Mouse (Mus musculus): ENCODE measurements around the gene Vmn2r105.

Vmn2r105 gene

DNA sequence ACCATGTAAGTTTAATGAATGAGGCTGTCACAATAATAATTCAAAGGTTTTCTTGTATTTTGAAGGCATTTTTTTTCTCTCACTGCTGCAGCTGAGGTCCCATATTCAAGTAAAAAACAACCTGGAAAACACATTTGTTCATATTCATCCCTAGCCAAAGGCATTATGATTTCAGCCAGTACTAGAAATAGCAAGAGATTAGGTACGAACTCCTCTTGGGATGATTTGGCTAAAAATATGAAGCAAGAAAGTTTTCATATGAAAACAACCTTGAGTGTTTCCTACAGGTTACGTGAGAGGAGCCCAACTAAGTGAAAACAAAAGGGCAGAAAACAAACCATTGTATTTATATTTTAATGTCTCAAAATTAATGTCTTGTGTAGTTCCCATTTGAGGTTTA is at the start of gene Vmn2r105:
TSS of gene Vmn2r105 (minus strand) at position 101 of the 400 bp plus-strand sequence.
- DNase-seq (ENCODE audit: low spot score), result no peak

DNA sequence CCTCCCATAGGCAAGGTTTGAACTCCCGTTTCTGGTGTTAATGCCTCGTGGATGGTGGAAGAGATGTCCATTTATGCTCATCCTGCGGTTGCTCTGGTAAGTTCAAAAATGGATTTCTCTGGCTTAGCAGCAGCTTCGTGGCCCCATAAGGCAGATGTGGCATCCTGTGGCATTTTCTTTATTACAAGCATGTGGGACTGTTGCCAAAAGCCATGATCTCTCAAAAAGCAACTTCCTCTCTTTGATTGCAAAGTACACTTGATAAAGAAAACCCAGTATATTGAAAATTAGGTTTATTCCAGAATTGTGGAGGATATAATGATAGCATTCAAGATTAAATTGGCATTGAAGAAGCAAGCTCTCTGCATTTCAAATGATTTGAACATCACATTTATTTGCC is 20.7 kb upstream of the Vmn2r105 start:
- no peak for DNase-seq (ENCODE audit: low spot score)

DNA sequence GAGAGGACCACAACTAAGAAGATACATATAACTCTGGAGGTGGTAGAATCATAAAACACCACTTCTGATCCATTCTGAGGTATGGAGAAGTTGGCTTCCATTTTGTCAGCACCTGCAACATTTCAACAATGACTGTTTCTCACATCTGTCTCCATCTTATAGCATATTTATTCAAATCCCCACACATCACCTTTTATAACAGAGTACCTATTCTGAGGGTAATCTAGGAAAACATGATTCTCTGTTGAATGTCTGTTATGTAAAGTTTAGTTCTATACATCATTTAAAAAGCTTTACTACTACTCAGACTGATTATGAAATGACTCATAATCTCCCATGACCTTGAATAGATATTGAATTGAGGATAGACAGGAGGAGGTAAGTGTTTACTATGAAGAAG is 51.9 kb downstream of the Vmn2r105 start, which contains the start of gene Fpr-rs6:
TSS of gene Fpr-rs6 (minus strand) at position 101 of the 400 bp plus-strand sequence.
- no peak for DNase-seq (ENCODE audit: low spot score)
